Mouse (Mus musculus) forebrain, embryonic 14.5 days (tissue): ENCODE results near the gene Fads6. TPM values are rescaled to one million over a fixed set of nuclear protein-coding genes. Genes with fewer than 3 reads are reported as not detected.
A peak's percentile ranks its signal among the peaks of the same experiment; 100 is the strongest.

ENCODE experiments used
- ATAC-seq: fragments of 200-750 bp; cut with Nextera tagmentation; 2 replicates; pipeline ENCODE4 v1.8.0; 2017; ENCODE audit warnings: mild to moderate bottlenecking, moderate library complexity
- DNase-seq: peaks from one replicate; pipeline ENCODE4 v3.0.0-alpha.2; 2015; ENCODE audit warnings: low spot score
- H3K27ac ChIP-seq: fragments of 300-500 bp; sonication (generic); 2 replicates; pipeline ENCODE4 v1.5.1; 2014; ENCODE audit warnings: low read depth, mild to moderate bottlenecking, control low read depth, low read length, moderate library complexity
- H3K27me3 ChIP-seq: fragments of 300-500 bp; sonication (generic); replicated peaks from 2 replicates; pipeline ENCODE4 v1.6.1; 2014; ENCODE audit warnings: low read length, control low read depth, mixed read lengths; ENCODE audit not compliant: control insufficient read depth, insufficient read depth
- H3K36me3 ChIP-seq: fragments of 300-500 bp; sonication (generic); 2 replicates; pipeline ENCODE4 v1.6.1; 2014; ENCODE audit warnings: low read length, control low read depth; ENCODE audit not compliant: control insufficient read depth, insufficient read depth
- H3K4me1 ChIP-seq: fragments of 300-500 bp; sonication (generic); 2 replicates; pipeline ENCODE4 v1.6.1; 2014; ENCODE audit warnings: antibody characterized with exemption, low read length, control low read depth; ENCODE audit not compliant: control insufficient read depth, insufficient read depth
- H3K4me2 ChIP-seq: fragments of 300-500 bp; sonication (generic); 2 replicates; pipeline ENCODE4 v1.6.1; 2014; ENCODE audit warnings: mild to moderate bottlenecking, control low read depth, low read length
- H3K4me3 ChIP-seq: fragments of 300-500 bp; sonication (generic); 2 replicates; pipeline ENCODE4 v1.5.1; 2014; ENCODE audit warnings: low read depth, low read length, control low read depth
- H3K9ac ChIP-seq: fragments of 300-500 bp; sonication (generic); 2 replicates; pipeline ENCODE4 v1.6.1; 2014; ENCODE audit warnings: mild to moderate bottlenecking, low read length, control low read depth, moderate library complexity
- H3K9me3 ChIP-seq: fragments of 300-500 bp; sonication (generic); replicated peaks from 2 replicates; pipeline ENCODE4 v1.6.1; 2016; ENCODE audit warnings: low read length, control low read depth, mixed read lengths; ENCODE audit not compliant: control insufficient read depth
- WGBS: fragments of 180-500 bp; shearing (Covaris S2); extraction: QIAGEN DNeasy Blood & Tissue Kit; methylation state at CpG from one replicate; pipeline ENCODE4 v1.1.7; 2014; 5-methylcytosine and 5-hydroxymethylcytosine counted together
- polyA plus RNA-seq: library from polyadenylated mRNA; unstranded; fragments of >200 nt; fragmentation: Nextera tagmentation; extraction: Ambion mirVana; gene quantifications from 2 replicates; pipeline ENCODE4 v1.2.1, GENCODE M21; 2014

The Fads6 gene
- polyA plus RNA-seq, 1 experiment from 2014 or later, result 0.24 TPM

DNA sequence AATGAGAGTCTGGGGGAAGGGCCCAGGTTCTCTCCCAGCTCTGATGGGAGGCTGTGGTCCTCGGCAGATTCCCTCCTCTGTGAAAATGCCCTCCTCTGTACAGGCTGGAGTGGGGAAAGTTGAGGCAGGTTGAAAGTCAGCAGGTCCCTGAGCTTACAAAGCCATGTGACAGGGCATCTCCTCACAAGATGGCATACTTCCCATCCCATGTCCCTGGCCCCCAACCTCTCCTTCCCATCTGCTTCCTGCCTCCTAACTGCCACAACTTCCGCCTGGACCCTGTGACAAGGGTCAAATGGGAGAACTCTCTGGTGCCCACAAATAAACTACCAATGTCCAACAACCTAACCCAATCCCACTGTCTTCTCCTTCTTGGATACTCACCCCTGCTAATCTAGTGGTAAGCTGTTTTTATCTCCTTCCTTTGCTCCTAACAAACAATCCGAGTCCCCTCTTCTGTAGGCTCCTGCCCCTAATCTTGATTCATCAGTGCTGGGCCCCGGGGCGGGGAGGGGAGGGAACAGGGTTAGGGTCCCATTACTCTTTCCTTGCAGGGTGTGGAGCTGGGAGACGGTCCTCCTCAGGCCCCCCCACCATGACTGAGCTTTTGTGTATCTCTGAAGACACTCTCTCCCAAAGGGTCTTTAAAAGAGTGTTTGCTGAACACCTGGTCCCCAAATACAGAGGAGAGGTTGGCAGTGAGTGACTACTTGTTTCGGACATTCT lies 33.2 kb downstream of the Fads6 start:
- H3K27me3 ChIP-seq, result peaks cover 64% of the 10 kb centered on the region
- no peak for ATAC-seq

DNA sequence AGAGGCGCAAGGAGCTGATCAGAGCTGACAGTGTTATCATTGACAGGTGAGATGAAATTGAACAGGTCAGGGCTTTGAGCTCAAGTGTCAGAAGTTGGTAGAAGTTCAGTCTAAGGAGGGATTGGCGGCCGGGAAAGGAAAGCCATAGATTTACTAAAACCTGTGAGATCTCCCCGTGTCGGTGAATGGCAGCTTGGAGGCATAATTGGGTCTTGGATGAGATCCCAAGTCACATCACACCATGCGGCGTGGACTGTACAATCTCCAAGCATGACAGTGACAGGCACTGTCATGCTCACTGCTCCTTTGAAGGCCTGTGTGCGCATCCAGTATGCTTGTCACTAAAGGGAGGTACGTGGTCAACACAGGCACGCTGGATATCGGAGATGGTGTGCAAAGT lies 34.5 kb downstream of the Fads6 start:
- ATAC-seq, result no peak
- Histone ChIP-seq H3K4me1 (peaks cover 6% of the 10 kb centered on the region), H3K27ac (no peak overlapping the region), H3K36me3 (peaks cover 2% of the 10 kb centered on the region; the same call in 1 of the 2 replicates), H3K9ac (no peak overlapping the region), H3K27me3 (peaks cover 68% of the 10 kb centered on the region), H3K9me3 (no peaks in the 10 kb centered on the region), H3K4me3 (no peak overlapping the region), H3K4me2 (no peak overlapping the region)
- peak; percentile 41 for DNase-seq
- WGBS, result 63% methylated on average over 11 of the region's 11 CpGs

More for the DNA sequence above, 33.2 kb downstream of the Fads6 start:
- H3K4me3 ChIP-seq, result no peak overlapping the region
- H3K9me3 ChIP-seq, result no peaks in the 10 kb centered on the region
- H3K9ac ChIP-seq, result no peak overlapping the region
- DNase-seq, result no peak
- WGBS, result 67% methylated on average over 7 of the region's 7 CpGs
- peaks cover 12% of the 10 kb centered on the region; the same call in 1 of the 2 replicates for H3K36me3 ChIP-seq
- no peak overlapping the region for H3K27ac ChIP-seq
- no peak overlapping the region for H3K4me2 ChIP-seq
- peaks cover 4% of the 10 kb centered on the region; the same call in 1 of the 2 replicates for H3K4me1 ChIP-seq

GRCm38 (mm10) chr11:115259134-115259533 lies 38.3 kb downstream of the Fads6 start:
- WGBS, result 87% methylated on average over 4 of the region's 4 CpGs
- H3K4me2 ChIP-seq, result no peak overlapping the region
- no peak overlapping the region for H3K27ac ChIP-seq
- no peak overlapping the region for H3K9ac ChIP-seq
- no peak for DNase-seq
- no peaks in the 10 kb centered on the region for H3K36me3 ChIP-seq
- no peak for ATAC-seq
- no peaks in the 10 kb centered on the region for H3K9me3 ChIP-seq
- peaks cover 43% of the 10 kb centered on the region for H3K27me3 ChIP-seq
- peaks cover 3% of the 10 kb centered on the region; the same call in 1 of the 2 replicates for H3K4me1 ChIP-seq
- H3K4me3 ChIP-seq, result no peak overlapping the region

DNA sequence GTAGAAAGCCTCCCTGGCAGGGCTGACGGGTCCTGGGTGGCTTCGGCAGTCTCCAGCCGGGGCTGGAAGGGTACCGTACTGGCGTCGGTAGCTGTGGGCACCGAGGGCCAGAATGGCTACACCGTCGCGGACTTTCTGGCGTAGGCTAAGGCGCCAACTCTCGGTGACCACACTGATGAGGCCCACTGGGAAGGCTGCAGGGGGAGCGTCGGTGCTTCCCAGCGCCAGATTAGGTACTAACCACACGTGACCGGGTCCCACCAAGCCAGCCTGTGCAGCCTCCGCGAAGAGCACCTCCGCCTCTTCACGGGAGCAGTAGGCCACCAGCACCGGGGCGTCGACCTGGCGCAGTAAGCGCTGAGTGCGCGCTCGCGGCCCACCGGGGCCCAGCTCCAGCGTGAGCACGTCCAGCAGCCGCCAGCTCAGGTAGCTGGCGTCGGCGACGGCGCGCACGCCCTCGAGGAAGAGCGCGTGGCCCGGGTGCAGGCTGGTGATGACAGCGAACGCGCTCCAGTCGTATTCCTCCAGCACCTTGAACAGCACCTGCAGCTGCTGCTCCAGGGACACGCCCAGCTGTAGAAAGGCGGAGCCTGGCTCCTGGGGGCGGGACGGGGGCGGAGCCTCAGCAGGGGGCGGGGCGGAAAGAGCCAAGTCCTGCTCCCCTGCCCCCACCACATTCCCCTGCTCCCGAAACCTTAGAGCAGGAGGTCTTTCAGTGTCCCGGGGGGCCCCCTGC lies 39.5 kb downstream of the Fads6 start:
- Histone ChIP-seq H3K27me3 (peaks cover 40% of the 10 kb centered on the region), H3K4me1 (peaks cover 3% of the 10 kb centered on the region; the same call in 1 of the 2 replicates), H3K9me3 (no peaks in the 10 kb centered on the region), H3K4me2 (peak overlapping the region; percentile 33), H3K27ac (no peak overlapping the region), H3K36me3 (no peaks in the 10 kb centered on the region), H3K4me3 (peak overlapping the region; percentile 13), H3K9ac (no peak overlapping the region)
- DNase-seq, result no peak
- 16% methylated on average over 59 of the region's 59 CpGs for WGBS
- ATAC-seq, result no peak

DNA sequence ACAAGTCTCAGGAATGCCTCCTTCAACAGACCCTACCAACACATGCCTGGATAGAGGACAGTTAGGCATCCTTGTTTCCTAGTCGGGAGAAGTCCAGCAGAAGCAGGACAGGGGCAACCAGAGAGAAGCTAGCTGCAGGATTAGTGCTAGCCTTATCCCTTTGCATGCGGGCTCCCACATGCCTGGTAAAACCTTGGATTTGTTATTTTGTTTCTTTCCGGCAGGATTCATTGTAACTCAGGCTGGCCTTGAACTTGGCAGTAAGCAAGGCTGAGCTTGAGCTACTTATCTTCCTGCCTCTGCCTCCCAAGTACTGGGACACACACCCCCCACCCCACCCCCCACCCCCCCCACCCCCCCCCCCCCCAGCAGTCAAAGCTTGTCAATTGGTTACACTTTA lies 46.2 kb downstream of the Fads6 start:
- ATAC-seq, result no peak
- Histone ChIP-seq H3K27me3 (peaks cover 33% of the 10 kb centered on the region), H3K4me2 (no peak overlapping the region), H3K4me3 (no peak overlapping the region), H3K27ac (no peak overlapping the region), H3K9ac (no peak overlapping the region), H3K4me1 (peaks cover 7% of the 10 kb centered on the region; the same call in 1 of the 2 replicates), H3K36me3 (no peaks in the 10 kb centered on the region), H3K9me3 (no peaks in the 10 kb centered on the region)
- DNase-seq, result no peak
- 46% methylated on average over 3 of the region's 3 CpGs for WGBS

GRCm38 (mm10) chr11:115250405-115251090 lies 46.9 kb downstream of the Fads6 start:
- DNase-seq, result no peak
- 1% methylated on average over 35 of the region's 36 CpGs for WGBS
- H3K36me3 ChIP-seq, result no peaks in the 10 kb centered on the region
- H3K4me3 ChIP-seq, result peak overlapping the region; percentile 46
- ATAC-seq, result 0 out of 2 replicates have a peak, but pooled peaks have one; percentile 16
- peaks cover 8% of the 10 kb centered on the region; the same call in 1 of the 2 replicates for H3K4me1 ChIP-seq
- H3K27ac ChIP-seq, result no peak overlapping the region
- H3K4me2 ChIP-seq, result peak overlapping the region; percentile 95
- peak overlapping the region; percentile 62 for H3K9ac ChIP-seq
- H3K9me3 ChIP-seq, result no peaks in the 10 kb centered on the region
- peaks cover 33% of the 10 kb centered on the region for H3K27me3 ChIP-seq

DNA sequence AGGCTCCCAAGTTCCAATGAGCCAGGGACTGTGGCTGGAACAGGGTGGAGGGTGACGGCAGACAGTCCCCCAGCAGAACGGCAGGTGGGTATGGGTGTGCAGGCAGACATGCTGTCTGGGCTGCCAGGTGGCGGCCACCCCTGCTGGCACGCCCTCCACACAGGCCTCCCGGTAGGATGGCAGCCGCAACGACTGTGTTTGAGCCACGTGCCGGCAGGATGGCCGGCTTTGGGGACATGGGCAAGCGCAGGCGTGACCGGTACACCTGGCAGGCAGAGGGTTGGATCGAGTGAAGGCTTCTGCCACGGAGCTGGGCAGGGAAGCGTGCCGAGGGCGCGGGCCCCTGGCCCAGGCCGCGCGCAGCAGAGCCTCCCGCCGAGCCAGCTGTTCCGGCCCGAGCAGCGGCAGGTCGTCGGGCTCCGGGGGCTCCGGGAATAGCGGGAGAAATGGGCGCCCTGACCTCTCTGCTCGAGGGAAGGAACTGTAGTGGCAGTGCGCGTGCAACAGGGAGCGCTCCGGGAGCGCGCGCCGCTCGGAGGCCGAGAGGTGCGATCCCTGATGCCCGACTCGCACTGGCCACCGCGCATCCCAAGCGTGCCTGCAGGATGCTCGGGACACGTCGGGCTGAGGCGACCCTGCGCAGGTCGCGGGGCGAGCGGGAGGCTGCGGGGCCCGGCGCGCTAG lies 47.6 kb downstream of the Fads6 start:
- H3K9ac ChIP-seq, result peak overlapping the region; percentile 62
- peaks cover 8% of the 10 kb centered on the region; the same call in 1 of the 2 replicates for H3K4me1 ChIP-seq
- WGBS, result 3% methylated on average over 34 of the region's 63 CpGs
- 0 out of 2 replicates have a peak, but pooled peaks cover 3% of the 10 kb centered on the region for H3K36me3 ChIP-seq
- no peaks in the 10 kb centered on the region for H3K9me3 ChIP-seq
- peak overlapping the region; percentile 95 for H3K4me2 ChIP-seq
- ATAC-seq (0 out of 2 replicates have a peak, but pooled peaks have one; percentile 43), DNase-seq (no peak)
- H3K27ac ChIP-seq, result no peak overlapping the region
- peaks cover 33% of the 10 kb centered on the region for H3K27me3 ChIP-seq
- peak overlapping the region; percentile 46 for H3K4me3 ChIP-seq

DNA sequence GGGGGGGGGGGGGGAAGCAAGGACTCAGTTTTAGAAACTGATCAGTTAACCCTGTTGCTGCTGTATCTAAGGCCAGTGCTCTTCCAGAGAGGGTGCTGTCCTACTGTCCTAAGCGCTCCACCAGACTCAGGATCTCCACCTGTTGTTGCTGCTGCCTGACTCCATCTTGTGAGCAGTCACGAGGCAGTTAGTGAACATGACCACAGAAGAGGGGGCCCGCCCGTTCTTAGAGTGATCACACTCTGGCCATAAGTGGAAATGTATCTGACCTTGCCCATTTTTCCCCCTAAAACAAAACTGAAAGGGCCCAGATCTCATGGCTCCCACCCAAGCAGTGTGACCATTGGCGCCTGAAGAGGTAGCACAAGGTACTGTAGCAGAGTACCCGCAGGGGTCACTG lies 49.5 kb downstream of the Fads6 start:
- 73% methylated on average over 6 of the region's 6 CpGs for WGBS
- DNase-seq (no peak), ATAC-seq (no peak)
- peaks cover 33% of the 10 kb centered on the region for H3K27me3 ChIP-seq
- H3K36me3 ChIP-seq, result peaks cover 15% of the 10 kb centered on the region; the same call in 1 of the 2 replicates
- H3K27ac ChIP-seq, result no peak overlapping the region
- no peak overlapping the region for H3K9ac ChIP-seq
- no peak overlapping the region for H3K4me3 ChIP-seq
- H3K4me1 ChIP-seq, result peaks cover 8% of the 10 kb centered on the region; the same call in 1 of the 2 replicates
- no peaks in the 10 kb centered on the region for H3K9me3 ChIP-seq
- H3K4me2 ChIP-seq, result no peak overlapping the region
